Mouse (Mus musculus): Measurements from ENCODE around the gene Tnfrsf11a.
"Not testable (repeated sequence)": the region's sequence is repeated elsewhere in the genome, so short reads cannot be mapped to it uniquely, and the experiment has no call there.

The Tnfrsf11a gene

GRCm38 (mm10) chr1:105780457-105781364 is at the start of gene Tnfrsf11a:
Tnfrsf11a (plus strand) TSS chr1:105780718.
- DNase-seq, result peak; percentile 62

- no peak for DNase-seq
These were observed 45.2 kb upstream of the Tnfrsf11a start for GRCm38 (mm10) chr1:105735318-105735717.

GRCm38 (mm10) chr1:105738334-105738733 is 42.2 kb upstream of the Tnfrsf11a start:
- no peak for DNase-seq

- DNase-seq, result no peak
These were observed 41.0 kb upstream of the Tnfrsf11a start for GRCm38 (mm10) chr1:105739493-105739892.

- DNase-seq, result peak; percentile 50
These were observed 38.0 kb upstream of the Tnfrsf11a start for GRCm38 (mm10) chr1:105742481-105742880.

GRCm38 (mm10) chr1:105746444-105746843 is 34.1 kb upstream of the Tnfrsf11a start:
- no peak for DNase-seq

- no peak for DNase-seq
These were observed 33.5 kb upstream of the Tnfrsf11a start for GRCm38 (mm10) chr1:105746858-105747596.

- no peak for DNase-seq
These were observed 32.3 kb upstream of the Tnfrsf11a start for GRCm38 (mm10) chr1:105748091-105748799.

GRCm38 (mm10) chr1:105752196-105752595 is 28.3 kb upstream of the Tnfrsf11a start:
- no peak for DNase-seq

- no peak for DNase-seq
These were observed 27.6 kb upstream of the Tnfrsf11a start for GRCm38 (mm10) chr1:105752944-105753343.

- no peak for DNase-seq
These were observed 21.7 kb upstream of the Tnfrsf11a start for GRCm38 (mm10) chr1:105758798-105759197.

GRCm38 (mm10) chr1:105759422-105760165 is 20.9 kb upstream of the Tnfrsf11a start:
- DNase-seq, result no peak

GRCm38 (mm10) chr1:105765586-105765985 is 14.9 kb upstream of the Tnfrsf11a start:
- no peak for DNase-seq

- DNase-seq, result not testable (repeated sequence)
These were observed 14.4 kb upstream of the Tnfrsf11a start for GRCm38 (mm10) chr1:105766099-105766498.

- no peak for DNase-seq
These were observed 12.1 kb upstream of the Tnfrsf11a start for GRCm38 (mm10) chr1:105768397-105768796.

- no peak for DNase-seq
These were observed 9.8 kb upstream of the Tnfrsf11a start for GRCm38 (mm10) chr1:105770685-105771084.

- no peak for DNase-seq
These were observed 4.1 kb upstream of the Tnfrsf11a start for GRCm38 (mm10) chr1:105776426-105776825.

GRCm38 (mm10) chr1:105780079-105780456 is 450 bp upstream of the Tnfrsf11a start:
- DNase-seq, result no peak

GRCm38 (mm10) chr1:105781391-105782146 is 1.1 kb downstream of the Tnfrsf11a start:
- no peak for DNase-seq

- DNase-seq, result no peak
These were observed 3.9 kb downstream of the Tnfrsf11a start for GRCm38 (mm10) chr1:105784257-105785016.

- DNase-seq, result no peak
These were observed 4.6 kb downstream of the Tnfrsf11a start for GRCm38 (mm10) chr1:105785146-105785545.
